Mouse (Mus musculus) kidney, postnatal 0 days (tissue): ENCODE measurements around the gene Olfr615. TPM values are rescaled to one million over a fixed set of nuclear protein-coding genes. Genes with fewer than 3 reads are reported as not detected.
"Not testable (repeated sequence)": the region's sequence is repeated elsewhere in the genome, so short reads cannot be mapped to it uniquely, and the experiment has no call there.

Experiments
- ATAC-seq: fragments of 200-750 bp; cut with Nextera tagmentation; replicated peaks from 2 replicates; pipeline ENCODE4 v1.8.0; 2017; ENCODE audit warnings: low read depth, moderate number of reproducible peaks, moderate TSS enrichment, moderate library complexity; ENCODE audit not compliant: low FRiP score
- DNase-seq: peaks from one replicate; pipeline ENCODE4 v3.0.0-alpha.2; 2016; ENCODE audit warnings: low spot score
- H3K27ac ChIP-seq: fragments of 300-500 bp; sonication (generic); 2 replicates; pipeline ENCODE4 v1.5.1; 2014; ENCODE audit warnings: mild to moderate bottlenecking
- H3K27me3 ChIP-seq: fragments of 300-500 bp; sonication (generic); 2 replicates; pipeline ENCODE4 v1.6.1; 2014; ENCODE audit warnings: low read length, mixed read lengths; ENCODE audit not compliant: insufficient read depth
- H3K36me3 ChIP-seq: fragments of 300-500 bp; sonication (generic); 2 replicates; pipeline ENCODE4 v1.6.1; 2014; ENCODE audit warnings: low read length, mixed read lengths; ENCODE audit not compliant: insufficient read depth
- H3K4me1 ChIP-seq: fragments of 300-500 bp; sonication (generic); replicated peaks from 2 replicates; pipeline ENCODE4 v1.6.1; 2014; ENCODE audit warnings: antibody characterized with exemption, low read length, mixed read lengths; ENCODE audit not compliant: insufficient read depth
- H3K4me2 ChIP-seq: fragments of 300-500 bp; sonication (generic); 2 replicates; pipeline ENCODE4 v1.6.1; 2014; ENCODE audit warnings: mild to moderate bottlenecking, low read length, moderate library complexity, mixed read lengths
- H3K4me3 ChIP-seq: fragments of 300-500 bp; sonication (generic); replicated peaks from 2 replicates; pipeline ENCODE4 v1.5.1; 2014; ENCODE audit warnings: low read depth, low read length
- H3K9ac ChIP-seq: fragments of 300-500 bp; sonication (generic); 2 replicates; pipeline ENCODE4 v1.6.1; 2014; ENCODE audit warnings: low read depth, low read length
- H3K9me3 ChIP-seq: fragments of 300-500 bp; sonication (generic); replicated peaks from 2 replicates; pipeline ENCODE4 v1.6.1; 2016; ENCODE audit warnings: low read length, inconsistent platforms, mixed read lengths
- CTCF ChIP-seq: IDR thresholded peaks from 2 replicates; pipeline ENCODE4 v1.5.1; 2016; ENCODE audit warnings: antibody characterized with exemption, low read depth, mild to moderate bottlenecking, moderate library complexity
- WGBS: fragments of 180-500 bp; shearing (Covaris S2); extraction: QIAGEN DNeasy Blood & Tissue Kit; methylation state at CpG from one replicate; pipeline ENCODE4 v1.1.7; 2014; 5-methylcytosine and 5-hydroxymethylcytosine counted together
- polyA plus RNA-seq: library from polyadenylated mRNA; unstranded; fragments of >200 nt; fragmentation: Nextera tagmentation; extraction: Ambion mirVana; gene quantifications from 2 replicates; pipeline ENCODE4 v1.2.1, GENCODE M21; 2015

The Olfr615 gene
- not detected in 2 replicates for polyA plus RNA-seq

DNA sequence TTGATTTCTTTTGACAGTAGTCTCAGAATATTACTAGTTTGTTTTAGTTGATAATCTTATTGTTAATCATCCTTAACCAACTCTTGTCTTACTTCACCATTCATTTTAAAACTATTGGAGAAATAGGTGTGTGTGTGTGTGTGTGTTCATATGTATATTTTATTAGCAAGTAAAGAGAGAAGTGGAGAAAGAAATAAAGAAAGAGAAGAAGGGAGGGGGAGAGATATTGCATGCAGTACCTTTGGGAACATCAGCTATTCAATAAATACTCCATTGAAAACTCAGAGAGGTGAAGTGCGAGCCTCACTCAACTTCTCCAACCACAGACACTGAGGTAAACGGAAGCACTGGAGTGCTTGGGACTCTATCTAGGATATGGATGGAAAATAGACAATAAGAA lies at the start of gene Olfr615:
Gene Olfr615 (plus strand): TSS at position 301 of the 400 bp plus-strand sequence.
- no peak for DNase-seq
- TF ChIP-seq CTCF: no peak
- Histone ChIP-seq H3K9me3 (no peaks in the 10 kb centered on the region), H3K4me1 (no peaks in the 10 kb centered on the region), H3K4me2 (no peak within 1 kb of the TSS), H3K9ac (no peak within 1 kb of the TSS), H3K4me3 (no peak within 1 kb of the TSS), H3K36me3 (no peaks in the 10 kb centered on the region), H3K27me3 (no peaks in the 10 kb centered on the region), H3K27ac (no peak within 1 kb of the TSS)
- no peak for ATAC-seq
- 86% methylated on average over 2 of the region's 2 CpGs for WGBS

DNA sequence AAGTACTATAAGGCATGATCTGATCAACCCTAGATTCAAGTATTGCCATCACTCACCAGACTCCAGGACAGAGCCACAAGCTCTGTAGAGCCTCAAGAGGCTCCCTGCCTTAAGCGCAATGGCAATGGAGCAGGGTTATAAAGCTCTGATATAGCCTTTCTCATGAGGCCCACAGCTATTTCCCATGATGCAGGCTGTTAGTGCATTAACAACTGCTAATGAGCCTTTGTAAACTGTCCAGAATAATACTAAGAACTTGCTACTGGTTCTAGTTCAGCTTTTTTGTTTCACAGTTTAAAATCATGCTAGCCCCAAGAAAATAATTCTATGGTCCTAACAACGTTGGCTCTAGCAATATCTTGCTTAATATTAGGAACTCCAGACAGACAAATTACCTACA lies 43.9 kb upstream of the Olfr615 start, which contains the start of gene Olfr610:
Gene Olfr610 (minus strand): TSS at position 101 of the 400 bp plus-strand sequence.
- Histone ChIP-seq H3K9me3 (no peaks in the 10 kb centered on the region), H3K36me3 (no peaks in the 10 kb centered on the region), H3K4me3 (no peak within 1 kb of the TSS), H3K4me2 (no peak within 1 kb of the TSS), H3K27ac (no peak within 1 kb of the TSS), H3K27me3 (no peaks in the 10 kb centered on the region), H3K9ac (no peak within 1 kb of the TSS), H3K4me1 (no peaks in the 10 kb centered on the region)
- ATAC-seq: no peak
- DNase-seq: no peak
- no peak for TF ChIP-seq CTCF
- 85% methylated on average over 2 of the region's 2 CpGs for WGBS

GRCm38 (mm10) chr7:103520746-103521145 lies 35.1 kb upstream of the Olfr615 start, which contains the start of gene Olfr611:
Gene Olfr611, minus strand, starts transcription at chr7:103520846.
- not testable (repeated sequence) for ATAC-seq, H3K4me3 ChIP-seq, H3K27ac ChIP-seq, H3K9me3 ChIP-seq, H3K4me1 ChIP-seq, H3K36me3 ChIP-seq, H3K27me3 ChIP-seq, H3K9ac ChIP-seq, DNase-seq, H3K4me2 ChIP-seq
- 63% methylated on average over 1 of the region's 1 CpGs for WGBS

DNA sequence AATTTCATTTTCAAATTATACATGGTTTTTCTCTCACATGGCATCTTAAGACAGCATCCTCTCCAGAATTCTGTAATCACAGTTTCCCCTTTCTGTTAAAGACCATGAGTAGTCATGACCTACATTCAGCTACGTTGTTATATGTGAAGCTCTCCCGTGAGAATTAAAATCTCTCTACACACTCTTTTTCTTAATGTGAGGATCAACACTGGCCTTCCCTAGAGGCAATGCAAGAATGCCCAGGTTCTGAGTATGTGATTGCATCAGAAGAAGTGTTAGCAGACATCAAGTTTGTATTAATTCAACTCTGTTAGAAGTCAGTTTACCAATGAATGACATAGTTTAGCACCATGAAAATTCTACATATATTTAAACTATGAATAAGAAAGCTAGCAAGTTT lies 13.3 kb upstream of the Olfr615 start, which contains the start of gene Olfr612:
Gene Olfr612 (minus strand): TSS at position 101 of the 400 bp plus-strand sequence.
- not testable (repeated sequence) for ATAC-seq, H3K4me2 ChIP-seq, H3K36me3 ChIP-seq, DNase-seq, H3K27ac ChIP-seq, H3K4me3 ChIP-seq, H3K4me1 ChIP-seq, H3K27me3 ChIP-seq, H3K9ac ChIP-seq, H3K9me3 ChIP-seq
- 85% methylated on average over 2 of the region's 2 CpGs for WGBS

GRCm38 (mm10) chr7:103547774-103548173 lies 8.1 kb upstream of the Olfr615 start, which contains the start of gene Olfr613:
Gene Olfr613, plus strand, starts transcription at chr7:103548074.
- Histone ChIP-seq H3K4me2 (no peak within 1 kb of the TSS), H3K9me3 (no peaks in the 10 kb centered on the region), H3K9ac (no peak within 1 kb of the TSS), H3K4me1 (no peaks in the 10 kb centered on the region), H3K36me3 (no peaks in the 10 kb centered on the region), H3K27ac (no peak within 1 kb of the TSS), H3K4me3 (no peak within 1 kb of the TSS), H3K27me3 (no peaks in the 10 kb centered on the region)
- no peak for TF ChIP-seq CTCF
- DNase-seq: no peak
- WGBS: 73% methylated on average over 2 of the region's 2 CpGs
- no peak for ATAC-seq

GRCm38 (mm10) chr7:103569043-103569442 lies 13.2 kb downstream of the Olfr615 start, which contains the start of gene Olfr616:
Gene Olfr616, minus strand, starts transcription at chr7:103569143.
- DNase-seq (no peak), ATAC-seq (no peak)
- no peaks in the 10 kb centered on the region for H3K9me3 ChIP-seq
- no peak within 1 kb of the TSS for H3K9ac ChIP-seq
- H3K27ac ChIP-seq: no peak within 1 kb of the TSS
- no peak for TF ChIP-seq CTCF
- H3K4me1 ChIP-seq: no peaks in the 10 kb centered on the region
- no peak within 1 kb of the TSS for H3K4me2 ChIP-seq
- 83% methylated on average over 3 of the region's 3 CpGs for WGBS
- no peaks in the 10 kb centered on the region for H3K36me3 ChIP-seq
- no peaks in the 10 kb centered on the region for H3K27me3 ChIP-seq
- no peak within 1 kb of the TSS for H3K4me3 ChIP-seq

- no peak for DNase-seq
- no peak for TF ChIP-seq CTCF
- Histone ChIP-seq H3K9me3 (no peaks in the 10 kb centered on the region), H3K4me1 (no peaks in the 10 kb centered on the region), H3K36me3 (no peaks in the 10 kb centered on the region), H3K27ac (no peak within 1 kb of the TSS), H3K4me2 (no peak within 1 kb of the TSS), H3K27me3 (no peaks in the 10 kb centered on the region), H3K4me3 (no peak within 1 kb of the TSS), H3K9ac (no peak within 1 kb of the TSS)
- ATAC-seq: no peak
- 84% methylated on average over 1 of the region's 1 CpGs for WGBS
These were observed 16.9 kb downstream of the Olfr615 start, which contains the start of gene Olfr617 for GRCm38 (mm10) chr7:103572761-103573160. Gene Olfr617, plus strand, starts transcription at chr7:103573061.
